Mouse (Mus musculus): ENCODE results near the gene Cir1.

Cir1 gene

GRCm38 (mm10) chr2:73312152-73313116 lies at the start of gene Cir1, which contains the start of gene Scrn3:
Cir1 (minus strand) TSS chr2:73312701.
Scrn3 (plus strand) TSS chr2:73312601.
- DNase-seq = peak; percentile 96 to 97

DNA sequence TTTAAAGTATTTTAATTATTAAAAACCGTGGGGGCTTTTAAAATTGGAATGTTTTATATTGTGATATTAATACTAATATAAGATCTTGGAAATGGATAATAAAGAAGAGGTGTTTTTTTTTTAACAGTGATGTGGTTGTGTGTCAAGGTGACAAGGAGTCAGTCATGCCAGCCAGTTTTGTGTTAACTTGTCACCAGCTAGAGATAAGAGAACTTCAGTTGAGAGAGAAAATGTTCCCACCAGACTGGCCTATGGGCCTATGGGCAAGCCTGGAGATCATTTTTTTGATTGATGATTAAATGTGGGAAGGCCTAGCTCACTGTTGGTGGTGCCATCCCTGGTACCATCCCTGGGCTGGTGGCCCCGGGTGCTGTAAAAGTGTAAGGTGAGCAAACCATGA lies 48.0 kb upstream of the Cir1 start:
- DNase-seq = no peak

GRCm38 (mm10) chr2:73359941-73360340 lies 47.4 kb upstream of the Cir1 start:
- DNase-seq = no peak

DNA sequence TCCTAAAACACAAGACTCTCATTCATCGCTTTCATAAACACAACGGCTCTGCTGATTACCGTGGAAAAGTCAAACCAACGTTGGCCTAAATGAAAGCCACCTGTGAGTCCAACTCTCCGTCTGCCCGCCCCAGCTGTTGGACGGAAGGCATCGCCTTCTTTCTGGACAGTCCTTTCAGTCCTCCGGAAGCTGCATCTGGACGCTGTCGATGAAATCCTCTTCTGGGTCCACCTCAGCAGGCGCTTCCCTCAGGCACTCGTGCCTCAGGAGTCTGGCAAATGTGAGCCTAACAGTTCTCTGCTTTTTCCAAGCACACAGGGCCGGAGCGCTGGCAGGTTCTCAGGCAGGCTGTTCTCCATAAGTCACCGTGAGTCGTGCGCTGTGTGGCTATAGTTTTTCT lies 44.5 kb upstream of the Cir1 start:
- DNase-seq = peak in 1 of 2 experiments; percentile 7

DNA sequence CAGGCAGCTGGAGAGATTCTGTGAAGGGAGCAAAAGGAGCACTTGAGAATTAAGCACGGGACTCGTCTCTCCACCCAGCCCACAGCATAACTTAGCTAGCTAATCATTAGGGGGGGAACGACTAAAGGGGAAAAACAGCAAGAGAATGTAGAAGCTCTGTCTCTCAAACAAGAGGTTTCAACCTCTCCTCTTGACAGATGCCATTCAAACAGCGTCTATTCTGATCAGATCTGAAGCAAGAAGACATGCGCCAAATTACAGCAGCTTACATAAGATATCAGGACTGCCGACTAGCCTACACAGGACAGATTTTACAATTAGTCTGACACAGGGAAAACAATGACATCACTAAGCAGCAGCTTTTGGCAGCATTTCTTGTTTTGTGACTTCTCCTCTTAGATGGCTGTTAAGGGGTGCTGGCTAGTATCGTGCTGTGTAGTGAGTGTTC lies 39.5 kb upstream of the Cir1 start:
- DNase-seq = peak in 1 of 2 experiments; percentile 20

DNA sequence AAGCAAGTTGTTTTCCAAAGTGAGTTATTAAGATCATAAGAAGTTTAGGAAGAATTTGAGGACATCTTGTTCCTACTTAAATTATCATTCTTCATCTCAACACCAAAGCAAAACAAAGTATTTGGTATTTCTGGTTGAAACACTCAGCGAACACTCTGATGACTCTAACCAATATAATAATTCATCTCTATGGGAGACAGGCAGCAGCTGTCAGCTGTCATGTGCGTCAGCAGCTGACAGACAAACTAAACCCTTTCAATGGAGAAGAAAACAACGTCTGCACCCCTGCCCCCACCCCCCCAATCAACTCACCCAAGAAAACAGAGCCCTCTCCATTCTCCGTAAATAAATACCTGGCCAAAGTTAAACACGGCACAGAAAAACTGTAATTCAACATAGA lies 39.0 kb upstream of the Cir1 start:
- no peak for DNase-seq

- no peak for DNase-seq
Observed at GRCm38 (mm10) chr2:73348221-73348620, 35.7 kb upstream of the Cir1 start.

GRCm38 (mm10) chr2:73347766-73348165 lies 35.3 kb upstream of the Cir1 start:
- DNase-seq = no peak

- DNase-seq = no peak
Observed at GRCm38 (mm10) chr2:73347136-73347535, 34.6 kb upstream of the Cir1 start.

DNA sequence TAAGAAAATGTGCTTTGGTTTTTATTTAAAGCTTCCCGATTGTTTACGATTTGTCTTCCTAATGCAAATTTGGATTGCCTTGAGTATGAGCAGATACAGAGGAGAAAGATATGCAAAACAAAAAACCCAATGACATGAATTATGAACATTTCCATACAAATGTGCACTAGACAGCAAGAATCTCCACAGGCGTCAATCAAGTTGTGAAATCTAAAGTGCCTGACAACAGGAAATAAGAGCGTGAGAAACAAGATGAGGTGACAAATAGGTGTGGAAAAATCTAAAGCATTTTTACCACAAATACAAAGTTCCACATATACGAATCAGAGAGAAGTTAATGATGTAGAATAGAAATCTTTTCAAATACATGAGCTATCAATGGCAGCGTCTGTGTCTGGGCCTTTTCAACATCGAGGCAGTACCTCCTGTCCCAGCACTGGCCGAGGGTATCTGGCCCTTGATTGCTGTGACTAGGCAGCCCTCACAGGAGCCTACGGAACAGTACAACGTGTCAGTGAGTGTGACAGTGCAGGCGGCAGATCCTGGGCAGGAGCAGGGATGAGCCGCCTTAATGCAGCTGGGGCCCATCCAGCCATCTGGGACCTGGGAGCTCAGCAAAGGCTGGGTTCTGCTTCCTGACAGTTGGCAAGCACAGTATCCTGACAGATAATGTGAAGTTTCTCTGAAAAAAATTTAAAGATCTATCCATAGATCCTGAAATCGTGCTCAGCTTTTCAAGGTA lies 34.0 kb upstream of the Cir1 start:
- peak in 1 of 2 experiments; percentile 21 for DNase-seq

DNA sequence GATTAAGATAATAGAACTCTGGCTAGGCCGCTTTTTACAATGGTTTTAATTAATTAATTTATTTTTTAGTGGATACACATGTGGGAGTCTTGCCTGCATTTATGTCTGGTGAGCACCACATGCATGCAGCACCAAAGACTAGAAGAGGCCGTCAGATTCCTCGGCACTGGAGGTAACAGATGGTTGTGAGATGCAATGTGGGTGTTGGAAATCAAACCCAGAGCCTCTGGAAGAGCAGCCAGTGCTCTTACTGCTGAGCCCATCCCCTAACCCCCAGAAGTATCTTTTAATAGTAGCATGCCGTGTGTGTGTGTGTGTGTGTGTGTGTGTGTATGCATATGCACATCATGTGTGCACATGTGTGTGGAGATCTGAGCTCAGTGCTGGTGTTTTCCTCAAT lies 32.7 kb upstream of the Cir1 start:
- DNase-seq = no peak

GRCm38 (mm10) chr2:73343701-73344100 lies 31.2 kb upstream of the Cir1 start:
- no peak for DNase-seq

DNA sequence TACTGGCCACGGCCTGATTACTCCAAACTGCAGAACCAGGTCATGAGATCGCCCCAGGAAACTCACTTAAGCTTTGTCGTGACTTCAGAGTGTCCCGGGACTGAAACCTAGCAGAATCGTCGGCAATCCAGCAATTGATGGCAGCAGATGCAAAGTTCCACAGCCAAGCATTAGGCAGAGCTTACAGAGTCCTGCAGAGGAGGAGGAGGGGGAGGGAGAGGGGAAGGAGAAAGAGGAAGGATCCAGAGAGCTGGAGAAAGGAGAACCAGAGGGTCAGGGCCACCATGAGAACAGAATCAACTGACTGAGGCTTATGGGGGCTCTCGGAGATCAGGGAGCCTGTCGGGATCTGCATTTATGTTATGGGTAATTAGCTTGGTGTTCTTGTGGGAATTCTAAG lies 25.9 kb upstream of the Cir1 start:
- DNase-seq = no peak

DNA sequence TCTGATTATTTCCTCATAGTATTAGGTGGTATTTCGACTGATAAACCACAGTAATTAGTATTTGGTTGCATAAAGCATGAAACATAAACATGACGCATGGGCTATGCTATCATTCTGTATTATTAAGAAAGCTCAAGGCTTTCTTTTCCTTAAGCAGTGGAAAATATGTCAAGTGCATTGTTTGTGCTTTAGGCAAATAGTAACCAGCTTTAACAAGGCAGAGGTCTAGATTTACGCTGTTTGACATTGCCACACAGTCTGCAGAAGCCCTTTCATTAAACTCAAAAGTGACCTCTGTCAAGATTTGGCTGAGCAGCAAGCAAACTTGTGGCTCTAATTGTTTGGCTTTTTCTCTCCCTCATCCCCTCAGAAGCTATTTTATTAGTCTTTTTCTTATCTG lies 23.4 kb upstream of the Cir1 start:
- DNase-seq = no peak

GRCm38 (mm10) chr2:73325871-73326270 lies 13.4 kb upstream of the Cir1 start:
- no peak for DNase-seq

GRCm38 (mm10) chr2:73322991-73323390 lies 10.5 kb upstream of the Cir1 start:
- no peak for DNase-seq

GRCm38 (mm10) chr2:73319218-73319617 lies 6.7 kb upstream of the Cir1 start:
- DNase-seq = no peak

DNA sequence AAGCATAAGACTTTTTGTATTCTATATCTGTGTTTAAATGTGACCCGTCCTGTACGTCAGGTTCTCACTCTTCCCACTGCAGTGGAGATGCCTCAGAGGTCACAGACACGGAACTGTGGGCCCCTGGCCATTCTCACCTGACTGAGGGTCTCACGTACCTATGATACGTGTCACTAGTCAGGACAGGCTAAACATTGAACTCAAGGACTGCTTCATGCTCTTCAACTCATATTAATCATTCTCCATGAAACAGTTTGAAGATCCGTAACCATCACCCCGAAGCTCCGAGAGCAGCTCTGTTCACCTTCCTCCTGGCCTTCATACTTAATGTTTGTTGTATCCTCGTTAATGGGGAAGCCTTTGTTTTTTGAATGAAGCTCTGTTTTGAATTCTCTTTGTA lies 4.9 kb upstream of the Cir1 start:
- no peak for DNase-seq

DNA sequence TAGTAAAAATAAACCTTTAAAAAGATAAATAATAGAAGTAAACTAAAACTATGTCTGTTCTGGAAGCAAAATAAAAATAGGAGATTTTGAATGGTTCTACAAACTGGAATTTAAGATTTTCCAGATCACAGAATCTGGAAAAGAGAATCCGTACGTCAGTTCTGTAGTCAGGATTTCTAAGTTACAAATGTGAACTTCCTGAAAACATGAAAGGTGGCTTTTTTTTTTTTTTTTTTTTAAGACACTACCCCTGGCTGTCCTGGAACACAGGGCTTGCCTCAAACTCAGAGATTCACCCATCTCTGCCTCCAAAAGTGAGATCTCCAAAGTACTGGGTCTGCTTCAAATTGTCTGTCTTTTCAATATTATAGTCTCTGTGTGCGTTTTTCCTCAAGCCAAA lies 1.8 kb upstream of the Cir1 start:
- DNase-seq = no peak

GRCm38 (mm10) chr2:73313117-73313501 lies 608 bp upstream of the Cir1 start:
- DNase-seq = peak; percentile 59 to 68

DNA sequence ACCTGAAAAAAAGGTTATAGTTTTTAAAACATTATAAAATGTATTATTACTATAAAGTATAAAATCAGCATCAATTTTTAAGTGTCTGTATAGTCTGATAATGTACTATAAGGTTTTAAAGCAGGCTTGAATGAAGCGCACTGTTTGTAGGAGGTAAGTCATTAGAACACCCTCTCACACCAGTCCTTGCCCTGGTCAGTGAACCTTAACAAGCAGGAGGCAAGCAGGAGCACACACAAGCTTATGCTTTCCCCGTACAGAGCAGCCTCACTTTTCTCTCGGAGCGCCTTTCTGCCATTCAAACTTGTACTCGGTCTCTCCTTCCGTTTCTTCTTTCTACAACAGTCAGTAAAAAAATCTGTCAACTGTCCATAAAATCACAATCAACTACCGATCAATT lies 6.5 kb downstream of the Cir1 start:
- DNase-seq = no peak

DNA sequence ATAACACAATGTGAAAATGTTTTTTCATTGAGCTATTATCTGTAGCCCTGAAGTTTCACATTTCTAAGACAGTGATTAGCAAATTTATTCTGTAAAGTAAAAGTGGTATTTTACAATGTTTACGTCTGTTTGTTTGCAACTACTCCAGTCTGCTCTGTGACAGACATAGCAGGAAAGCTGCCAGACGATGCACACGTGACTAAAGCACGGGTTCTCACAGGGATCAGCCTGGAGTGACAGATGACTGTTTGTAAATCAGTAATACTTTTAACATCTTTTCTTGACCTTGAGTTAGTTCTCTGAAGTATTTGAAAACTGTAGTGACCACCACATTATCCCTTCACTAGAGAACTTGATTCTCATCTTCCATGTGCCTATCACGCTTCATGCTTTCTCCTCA lies 8.0 kb downstream of the Cir1 start:
- DNase-seq = no peak

DNA sequence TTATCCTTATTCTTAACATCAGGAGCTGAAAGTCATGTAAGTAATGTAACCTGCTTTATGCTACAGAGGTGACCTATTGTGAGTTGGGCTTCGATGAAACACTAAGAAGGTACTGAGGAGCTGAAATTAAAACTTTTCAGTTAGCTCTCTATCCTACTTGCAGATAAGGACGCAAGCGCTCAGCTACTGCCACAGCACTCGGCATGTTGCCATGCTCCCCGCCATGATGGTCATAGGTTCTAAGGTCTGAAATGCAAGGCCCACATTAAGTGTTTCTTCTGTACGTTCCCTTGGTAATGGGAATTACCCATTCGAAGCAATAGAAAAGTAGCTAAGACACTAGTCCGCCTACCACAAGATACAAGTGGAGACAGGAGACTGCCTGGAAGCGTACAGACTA lies 9.8 kb downstream of the Cir1 start:
- DNase-seq = no peak

DNA sequence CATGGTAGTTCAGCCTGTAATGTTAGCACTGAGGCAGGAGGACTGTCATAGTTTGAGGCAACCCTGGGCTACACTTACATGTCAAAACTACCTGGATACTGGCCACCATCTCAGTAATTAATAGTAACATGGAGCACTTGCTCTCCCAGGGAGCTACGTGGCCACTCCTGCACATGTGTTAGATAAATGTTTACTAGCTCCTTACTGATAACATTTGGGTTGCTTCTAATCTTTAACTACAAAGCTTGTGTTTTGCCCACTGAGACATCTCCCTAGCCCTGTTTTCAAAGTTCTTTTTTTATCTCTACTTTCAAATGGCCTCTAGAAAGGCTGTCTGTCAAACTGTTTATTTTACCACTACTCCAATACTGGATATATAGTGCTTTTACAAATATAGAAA lies 10.5 kb downstream of the Cir1 start:
- no peak for DNase-seq
